Mouse (Mus musculus) thymus, adult 2 months (tissue): ENCODE results near the gene Cd70. TPM values are rescaled to one million over a fixed set of nuclear protein-coding genes. Genes with fewer than 3 reads are reported as not detected.
A peak's percentile ranks its signal among the peaks of the same experiment; 100 is the strongest.

Experiments used
- DNase-seq: peaks from one replicate; pipeline ENCODE4 v3.0.0; 2021
- H3K27ac ChIP-seq: fragments of 200-500 bp; 2 replicates; pipeline ENCODE4 v1.5.1; 2012; ENCODE audit warnings: low read length, control low read depth; ENCODE audit not compliant: control insufficient read depth, insufficient read depth
- H3K27me3 ChIP-seq: fragments of 200-500 bp; 2 replicates; pipeline ENCODE4 v1.6.1; 2012; ENCODE audit warnings: mild to moderate bottlenecking, low read length, moderate library complexity, mixed read lengths; ENCODE audit not compliant: control insufficient read depth, insufficient read depth
- H3K36me3 ChIP-seq: fragments of 200-500 bp; 2 replicates; pipeline ENCODE4 v1.6.1; 2012; ENCODE audit warnings: mild to moderate bottlenecking, low read length, moderate library complexity; ENCODE audit not compliant: control insufficient read depth, insufficient read depth
- H3K4me1 ChIP-seq: fragments of 200-500 bp; replicated peaks from 2 replicates; pipeline ENCODE4 v1.6.1; 2012; ENCODE audit warnings: low read length; ENCODE audit not compliant: control insufficient read depth, insufficient read depth
- H3K4me3 ChIP-seq: fragments of 200-500 bp; 2 replicates; pipeline ENCODE4 v1.5.1; 2012; ENCODE audit warnings: mild to moderate bottlenecking, low read length, control low read depth, moderate library complexity; ENCODE audit not compliant: control insufficient read depth, insufficient read depth
- CTCF ChIP-seq: fragments of 200-500 bp; IDR thresholded peaks from 2 replicates; pipeline ENCODE4 v1.5.1; 2012; ENCODE audit warnings: mild to moderate bottlenecking, control low read depth, low read length, moderate library complexity, borderline replicate concordance; ENCODE audit not compliant: control insufficient read depth, poor library complexity, insufficient read depth; ENCODE audit errors: extremely low read depth
- POLR2A ChIP-seq: fragments of 200-500 bp; IDR thresholded peaks from 2 replicates; pipeline ENCODE4 v1.6.1; 2012; ENCODE audit warnings: mild to moderate bottlenecking, low read length, control low read depth, moderate library complexity; ENCODE audit not compliant: control insufficient read depth, poor library complexity, insufficient read depth; ENCODE audit errors: extremely low read depth
- WGBS: fragments of 180-500 bp; shearing (Covaris S2); methylation state at CpG from one replicate; pipeline ENCODE4 v1.1.7; 2018; 5-methylcytosine and 5-hydroxymethylcytosine counted together
- polyA plus RNA-seq: library from polyadenylated mRNA; depleted of rRNA; stranded (reverse); fragments of >200 nt; gene quantifications from 2 replicates; pipeline ENCODE4 v1.2.3, GENCODE M21; 2012; rRNA removed

Cd70 gene
- polyA plus RNA-seq, 1 experiment, result 11.0 TPM

DNA sequence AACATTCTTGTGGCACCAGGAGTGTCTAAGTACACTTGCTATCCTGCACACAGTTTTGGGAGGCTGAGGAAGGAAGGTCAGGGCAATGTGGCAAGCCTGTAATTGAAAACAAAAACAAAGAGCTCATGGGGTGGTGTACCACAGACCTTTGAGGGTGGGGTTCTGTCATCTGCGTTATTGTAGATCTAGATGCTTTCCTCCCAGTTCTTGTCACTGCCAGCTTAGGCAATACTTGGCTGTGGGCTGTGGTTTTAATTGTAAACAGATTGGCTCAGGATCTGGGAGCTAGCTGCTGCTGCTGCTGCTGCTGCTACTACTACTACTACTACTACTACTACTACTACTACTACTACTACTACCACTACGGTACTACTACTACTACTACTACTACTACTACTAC, 47.3 kb downstream of the Cd70 start:
- Histone ChIP-seq H3K4me1 (peaks cover 18% of the 10 kb centered on the region), H3K27ac (no peak overlapping the region), H3K4me3 (no peak overlapping the region), H3K27me3 (no peaks in the 10 kb centered on the region), H3K36me3 (no peaks in the 10 kb centered on the region)
- DNase-seq, result no peak
- WGBS, result 80% methylated on average over 2 of the region's 2 CpGs
- TF ChIP-seq CTCF (no peak), POLR2A (no peak)

- Histone ChIP-seq H3K4me1 (peaks cover 17% of the 10 kb centered on the region), H3K27ac (no peak overlapping the region), H3K4me3 (no peak overlapping the region), H3K27me3 (no peaks in the 10 kb centered on the region), H3K36me3 (no peaks in the 10 kb centered on the region)
- 61% methylated on average over 10 of the region's 10 CpGs for WGBS
- TF ChIP-seq POLR2A (no peak), CTCF (no peak)
- DNase-seq, result no peak
Measured at GRCm38 (mm10) chr17:57099629-57100325, 49.8 kb downstream of the Cd70 start.

DNA sequence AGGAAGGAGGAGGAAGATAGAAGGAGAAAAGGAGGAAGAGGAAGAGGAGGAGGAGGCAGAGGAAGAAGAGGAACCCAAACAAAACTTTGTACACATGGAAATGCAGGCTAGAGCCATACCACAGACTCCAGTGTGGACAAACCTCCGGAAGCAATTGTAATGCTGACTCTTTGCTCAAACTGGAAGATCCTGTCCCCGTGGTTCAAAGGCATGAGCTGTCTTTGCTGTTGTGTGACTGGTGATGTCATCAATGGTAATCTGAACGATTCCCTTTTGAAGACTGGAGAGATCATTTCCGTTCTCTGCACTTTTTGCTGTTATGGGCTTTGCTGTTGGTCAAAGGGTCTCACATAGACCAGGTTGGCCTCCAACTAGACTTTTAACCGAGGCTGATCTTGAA, 51.3 kb downstream of the Cd70 start:
- no peak for DNase-seq
- 80% methylated on average over 5 of the region's 5 CpGs for WGBS
- peaks cover 6% of the 10 kb centered on the region for H3K4me1 ChIP-seq
- TF ChIP-seq CTCF (no peak), POLR2A (no peak)
- H3K4me3 ChIP-seq, result no peak overlapping the region
- H3K27ac ChIP-seq, result no peak overlapping the region
- no peaks in the 10 kb centered on the region for H3K27me3 ChIP-seq
- H3K36me3 ChIP-seq, result no peaks in the 10 kb centered on the region

DNA sequence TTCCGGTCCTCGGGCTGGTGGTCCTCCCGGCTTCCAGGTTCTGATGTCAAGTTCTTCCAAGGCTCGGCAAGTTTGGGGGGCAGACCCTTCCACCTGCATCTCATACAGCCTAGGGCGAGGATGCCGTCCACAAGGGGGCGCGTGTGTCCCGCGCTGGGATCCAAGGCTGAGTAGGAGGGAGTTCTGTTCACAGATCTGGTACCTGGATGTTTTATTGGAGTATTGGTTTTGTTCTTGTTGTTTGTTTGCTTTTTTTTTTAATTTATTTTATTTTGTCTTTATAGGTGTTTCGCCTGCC, 53.0 kb downstream of the Cd70 start:
- Histone ChIP-seq H3K27ac (no peak overlapping the region), H3K4me3 (peak overlapping the region; percentile 17; the same call in 1 of the 2 replicates), H3K4me1 (peaks cover 6% of the 10 kb centered on the region), H3K36me3 (no peaks in the 10 kb centered on the region), H3K27me3 (no peaks in the 10 kb centered on the region)
- DNase-seq, result peak; percentile 91
- under 1% methylated on average over 11 of the region's 11 CpGs for whole genome bisulfite sequencing
- peak; percentile 98 for TF ChIP-seq CTCF
- TF ChIP-seq POLR2A, result no peak

Other genes with a start within 250 kb of the Cd70 start
- gene Mllt1, start 214.4 kb downstream of the Cd70 start, polyA plus RNA-seq, result 134 and 135 TPM in 2 replicates
- gene Acer1, start 167.7 kb downstream of the Cd70 start, polyA plus RNA-seq, result 0.14 and 0.32 TPM in 2 replicates
- 131 and 144 TPM in 2 replicates for gene Clpp, start 159.5 kb downstream of the Cd70 start, polyA plus RNA-seq
- 26.7 and 32.2 TPM in 2 replicates for gene Alkbh7, start 152.4 kb downstream of the Cd70 start, polyA plus RNA-seq
- gene Pspn, start 149.8 kb downstream of the Cd70 start, polyA plus RNA-seq, result not detected in 2 replicates
- gene Gtf2f1, start 138.5 kb downstream of the Cd70 start, polyA plus RNA-seq, result 40.8 and 42.9 TPM in 2 replicates
- gene Gm17949, start 138.3 kb downstream of the Cd70 start, polyA plus RNA-seq, result 0.08 TPM in 1 of 2 replicates, not detected in the other
- 229 and 259 TPM in 2 replicates for gene Khsrp, start 118.3 kb downstream of the Cd70 start, polyA plus RNA-seq
- gene Slc25a41, start 108.1 kb downstream of the Cd70 start, polyA plus RNA-seq, result 0.22 and 0.38 TPM in 2 replicates
- gene Crb3, start 90.7 kb downstream of the Cd70 start, polyA plus RNA-seq, result 3.4 and 5.9 TPM in 2 replicates
- gene Slc25a23, start 89.9 kb downstream of the Cd70 start, polyA plus RNA-seq, result 76.5 and 93.2 TPM in 2 replicates
- 176 and 196 TPM in 2 replicates for gene Dennd1c, start 71.3 kb downstream of the Cd70 start, polyA plus RNA-seq
- 5.5 and 5.7 TPM in 2 replicates for gene Tubb4a, start 62.0 kb downstream of the Cd70 start, polyA plus RNA-seq
- gene Tnfsf9, start 44.5 kb downstream of the Cd70 start, polyA plus RNA-seq, result 10.2 and 12.3 TPM in 2 replicates
- gene Tnfsf14, start 44.4 kb upstream of the Cd70 start, polyA plus RNA-seq, result 6.5 and 6.7 TPM in 2 replicates
- 139 and 152 TPM in 2 replicates for gene C3, start 78.4 kb upstream of the Cd70 start, polyA plus RNA-seq
- gene Gpr108, start 98.7 kb upstream of the Cd70 start, polyA plus RNA-seq, result 62.4 and 63.9 TPM in 2 replicates
- gene Trip10, start 99.7 kb upstream of the Cd70 start, polyA plus RNA-seq, result 10.6 and 14.8 TPM in 2 replicates
- gene Vav1, start 129.3 kb upstream of the Cd70 start, polyA plus RNA-seq, result 131 and 137 TPM in 2 replicates
- 20.5 and 20.8 TPM in 2 replicates for gene Adgre1, start 208.9 kb upstream of the Cd70 start, polyA plus RNA-seq